Mouse (Mus musculus) CD4-positive, CD25-positive, alpha-beta regulatory T cell, adult 4 months (primary cell): ENCODE results near the gene Ccdc191. TPM values are rescaled to one million over a fixed set of nuclear protein-coding genes. Genes with fewer than 3 reads are reported as not detected.

Experiments
- ATAC-seq: one replicate; pipeline ENCODE4 v1.8.0; 2017
- polyA plus RNA-seq, 2 experiments: library from polyadenylated mRNA; unstranded; fragments of 100-300 nt; shearing (Covaris generic); gene quantifications; one replicate each; pipeline ENCODE4 v1.2.1; 2017

Ccdc191 gene
- 10 to 100 TPM; 15.6 to 17.1 TPM for polyA plus RNA-seq

DNA sequence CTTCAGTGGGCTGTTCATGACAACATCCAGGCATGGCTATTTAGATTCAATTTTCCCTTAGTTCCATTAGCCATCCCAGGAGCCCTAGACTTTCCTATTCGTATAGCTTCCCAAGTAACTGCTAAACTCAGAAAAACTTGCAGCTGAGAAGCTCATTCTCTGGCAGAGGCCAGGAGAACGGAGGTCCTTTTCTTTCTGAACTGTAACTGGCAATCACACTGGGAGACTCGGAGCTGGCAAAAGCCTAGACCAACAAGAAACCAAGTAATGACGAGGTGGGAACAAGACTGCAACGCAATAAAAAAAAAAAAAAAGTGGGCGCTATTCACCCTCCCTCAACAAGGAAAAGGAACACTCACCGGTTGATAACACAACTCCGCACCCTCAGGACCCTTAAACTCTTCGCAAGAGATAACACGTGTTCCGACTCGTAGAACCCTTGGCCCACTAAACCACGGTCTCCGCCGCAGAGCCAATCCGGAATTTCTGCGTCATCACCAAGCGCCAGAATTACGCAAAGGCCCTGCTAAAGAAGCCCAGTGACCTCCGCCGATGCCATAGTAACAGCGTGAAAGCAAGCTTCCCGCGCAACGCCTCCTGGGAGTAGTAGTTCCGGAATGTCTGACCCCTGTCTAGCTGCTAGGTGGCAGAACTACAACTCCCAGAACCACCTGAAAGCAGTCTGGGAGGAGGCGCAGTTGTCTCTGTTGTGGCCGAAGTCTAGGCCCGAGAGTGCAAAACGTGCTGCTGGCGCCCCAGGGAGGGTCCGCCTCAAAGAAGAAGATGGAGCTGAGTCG is at the start of gene Ccdc191:
Ccdc191 (plus strand) TSS at position 593 of the 797 bp plus-strand sequence.
- peak; percentile 98 for ATAC-seq

DNA sequence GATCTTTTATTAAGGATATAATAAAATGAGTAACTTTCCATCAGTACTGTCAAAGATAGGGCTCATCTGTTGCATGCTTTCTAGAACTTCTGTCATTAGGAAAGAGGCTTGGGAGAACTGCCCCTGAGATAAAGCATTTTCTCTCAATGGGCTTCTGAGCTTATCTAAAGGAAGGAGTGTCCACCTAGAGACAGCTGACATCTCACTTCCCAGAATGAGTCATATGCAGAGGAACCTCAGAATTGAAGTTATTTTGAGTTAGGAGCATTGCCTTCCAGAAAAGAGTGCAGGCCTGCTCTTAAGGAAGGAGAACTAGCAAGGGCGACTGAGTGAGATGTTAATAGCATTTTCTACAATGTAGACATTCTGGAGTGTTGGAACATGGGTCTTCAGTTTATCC is 48.4 kb upstream of the Ccdc191 start:
- no peak for ATAC-seq

DNA sequence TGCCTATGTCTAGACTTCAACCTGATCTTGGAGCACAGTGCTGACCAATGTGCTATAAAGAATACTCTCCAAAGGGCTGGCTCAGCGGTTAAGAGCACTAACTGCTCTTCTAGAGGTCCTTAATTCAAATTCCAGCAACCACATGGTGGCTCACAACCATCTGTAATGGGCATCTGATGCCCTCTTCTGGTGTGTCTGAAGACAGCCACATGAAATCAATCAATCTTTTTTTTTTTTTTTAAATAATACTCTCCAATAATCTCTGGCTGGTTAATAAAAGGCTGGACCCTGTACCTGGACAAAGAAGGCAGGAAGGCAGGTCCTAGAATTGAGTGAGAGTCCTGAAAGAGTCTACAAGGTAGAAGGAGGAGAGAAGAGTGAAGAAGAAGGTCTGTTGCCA is 39.8 kb upstream of the Ccdc191 start:
- no peak for ATAC-seq

DNA sequence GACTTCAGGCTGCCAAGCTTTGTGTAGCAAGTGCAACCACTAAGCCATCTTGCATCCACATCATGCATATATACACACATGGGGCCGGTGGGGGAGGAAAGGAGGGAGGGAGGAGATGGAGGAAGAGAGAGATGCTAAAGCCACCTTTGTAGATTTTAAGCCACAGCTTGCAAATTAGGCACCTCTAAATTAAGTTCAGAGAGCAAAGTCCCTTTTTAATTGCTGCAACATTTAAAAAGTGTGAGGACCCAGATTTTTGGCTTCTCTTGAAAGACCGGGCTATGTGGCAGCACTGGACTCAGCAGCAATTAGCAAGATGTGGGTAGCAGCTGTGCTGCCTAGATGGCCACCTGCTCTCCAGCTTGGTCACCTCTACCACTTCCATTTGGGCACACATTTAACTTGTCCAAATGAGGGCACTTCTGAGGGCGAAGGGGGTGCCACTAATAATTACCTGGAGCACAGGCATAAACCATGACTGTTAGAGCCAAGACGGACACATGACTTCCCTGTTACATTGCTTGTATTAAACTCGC is 30.6 kb upstream of the Ccdc191 start:
- ATAC-seq = no peak

DNA sequence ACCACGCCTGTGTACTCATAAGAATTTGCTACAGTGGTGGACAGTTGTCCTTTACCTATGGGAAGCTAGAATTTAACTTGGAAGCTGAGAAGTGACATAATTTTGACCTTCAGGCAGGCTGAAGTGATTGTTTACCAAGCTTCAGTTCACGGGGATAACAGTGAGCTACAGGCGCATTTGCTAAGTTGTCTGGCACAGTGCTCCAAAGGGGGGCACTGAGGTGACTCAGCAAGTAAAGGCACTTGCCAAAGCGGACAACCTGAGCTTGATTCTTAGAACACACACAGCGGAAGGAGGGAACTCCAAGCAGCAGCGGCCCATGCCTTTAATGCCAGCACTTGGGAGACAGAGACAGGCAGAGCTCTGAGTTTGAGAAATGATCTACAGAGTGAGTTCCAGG is 29.0 kb upstream of the Ccdc191 start:
- ATAC-seq = no peak

DNA sequence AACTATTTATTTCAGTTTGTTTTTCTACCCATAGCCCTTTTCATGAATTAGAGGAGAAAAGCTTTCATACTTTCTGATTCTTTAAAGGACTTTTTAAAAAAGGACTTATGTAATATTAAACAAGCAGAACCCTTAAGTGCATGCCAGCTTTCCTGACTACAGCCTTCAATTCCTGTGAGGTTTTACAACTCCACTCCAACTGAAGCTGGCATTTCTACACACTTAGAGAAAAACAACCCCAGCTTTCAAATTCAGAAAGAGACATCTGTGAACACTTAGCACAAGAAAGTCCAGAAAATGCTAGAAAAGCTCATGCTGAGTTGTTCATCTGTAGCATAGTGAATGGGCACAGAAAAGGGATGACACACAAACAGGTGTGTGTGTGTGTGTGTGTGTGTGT is 19.8 kb upstream of the Ccdc191 start:
- ATAC-seq = no peak

DNA sequence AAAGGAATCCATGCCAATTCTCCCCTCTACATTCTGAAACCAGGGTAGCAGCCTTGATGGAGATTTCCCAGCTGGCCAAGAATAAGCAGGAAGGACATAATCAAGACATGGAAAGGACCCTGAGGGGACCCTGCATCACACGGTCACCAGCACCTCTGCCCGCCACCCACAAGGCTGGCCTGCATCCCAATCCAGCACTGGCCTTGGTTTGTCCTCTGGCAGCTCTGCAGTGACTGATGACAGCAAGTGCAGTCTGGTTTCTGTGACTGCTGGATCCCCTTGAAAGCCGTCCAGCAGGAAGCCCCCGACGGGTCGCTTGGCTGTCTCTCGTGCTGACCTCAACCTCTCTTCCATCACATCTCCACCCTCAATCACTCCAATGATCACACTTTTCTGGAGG is 18.2 kb upstream of the Ccdc191 start:
- no peak for ATAC-seq

DNA sequence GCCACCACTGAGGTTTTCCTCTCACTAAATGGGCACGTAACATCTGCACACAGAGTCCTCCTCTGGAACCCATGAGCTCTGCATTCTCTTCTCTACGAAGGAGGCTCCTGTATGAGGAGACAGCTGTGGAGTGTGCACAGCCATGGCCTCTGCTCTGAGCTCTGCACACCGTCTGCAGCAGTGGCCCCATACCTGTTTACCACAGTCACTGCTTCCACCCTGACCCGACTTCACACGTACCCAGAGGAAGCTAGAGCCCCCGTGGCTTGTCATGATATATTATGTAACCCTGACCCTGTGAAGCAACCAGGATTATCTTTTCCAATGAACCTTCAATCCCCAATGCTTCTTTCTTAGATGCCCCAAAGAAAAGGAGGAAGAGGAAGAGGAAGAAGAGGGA is 9.8 kb upstream of the Ccdc191 start:
- ATAC-seq = no peak

DNA sequence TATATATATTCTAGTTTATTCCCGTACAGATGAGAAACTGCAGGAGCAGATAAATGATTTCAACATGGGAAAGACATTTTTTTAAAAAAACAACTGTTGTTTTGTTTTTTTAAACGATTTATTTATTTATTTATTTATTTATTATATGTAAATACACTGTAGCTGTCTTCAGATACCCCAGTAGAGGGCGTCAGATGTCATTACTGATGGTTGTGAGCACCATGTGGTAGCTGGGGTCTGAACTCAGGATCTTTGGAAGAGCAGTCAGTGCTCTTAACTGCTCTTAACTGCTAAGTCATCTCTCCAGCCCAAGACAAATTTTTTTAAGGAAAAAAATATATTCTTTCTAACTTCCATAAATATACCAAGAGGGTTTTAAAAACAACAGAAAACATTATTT is 8.0 kb upstream of the Ccdc191 start:
- no peak for ATAC-seq

DNA sequence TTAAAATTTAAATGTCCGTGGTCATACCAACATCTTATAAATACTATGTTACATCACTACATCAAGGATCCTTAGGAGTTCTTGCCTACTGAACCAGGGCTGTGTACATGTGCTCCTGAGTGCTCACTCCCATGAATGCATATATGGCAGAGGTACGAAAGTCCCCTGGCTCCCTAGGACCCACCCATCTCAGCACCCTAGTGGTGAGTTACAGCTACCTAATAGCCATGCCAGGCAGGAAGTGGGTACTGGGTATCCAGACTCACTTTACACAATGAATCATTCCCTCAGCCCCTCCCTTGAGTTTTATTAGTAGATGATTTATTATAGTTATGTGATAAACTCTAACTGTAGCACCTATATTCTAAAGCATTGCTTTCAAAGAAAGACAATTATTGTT is 7.3 kb upstream of the Ccdc191 start:
- ATAC-seq = peak; percentile 58

DNA sequence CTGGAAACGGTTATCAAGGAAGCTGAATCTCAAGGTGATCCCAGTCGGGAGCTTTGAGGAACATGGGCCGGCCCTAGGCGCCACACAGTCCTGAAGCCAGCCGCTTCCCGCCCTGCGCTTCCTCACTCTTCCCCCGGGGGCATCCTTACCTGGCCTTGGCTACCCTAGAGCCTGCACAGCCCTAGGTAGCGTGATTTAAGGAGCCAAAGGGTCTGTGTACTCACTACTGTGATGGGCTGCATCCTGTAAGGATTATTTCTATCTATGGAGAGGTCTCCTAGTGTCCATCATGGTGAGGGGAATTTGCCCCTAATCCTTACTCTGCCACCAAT is 371 bp downstream of the Ccdc191 start:
- peak; percentile 80 for ATAC-seq

DNA sequence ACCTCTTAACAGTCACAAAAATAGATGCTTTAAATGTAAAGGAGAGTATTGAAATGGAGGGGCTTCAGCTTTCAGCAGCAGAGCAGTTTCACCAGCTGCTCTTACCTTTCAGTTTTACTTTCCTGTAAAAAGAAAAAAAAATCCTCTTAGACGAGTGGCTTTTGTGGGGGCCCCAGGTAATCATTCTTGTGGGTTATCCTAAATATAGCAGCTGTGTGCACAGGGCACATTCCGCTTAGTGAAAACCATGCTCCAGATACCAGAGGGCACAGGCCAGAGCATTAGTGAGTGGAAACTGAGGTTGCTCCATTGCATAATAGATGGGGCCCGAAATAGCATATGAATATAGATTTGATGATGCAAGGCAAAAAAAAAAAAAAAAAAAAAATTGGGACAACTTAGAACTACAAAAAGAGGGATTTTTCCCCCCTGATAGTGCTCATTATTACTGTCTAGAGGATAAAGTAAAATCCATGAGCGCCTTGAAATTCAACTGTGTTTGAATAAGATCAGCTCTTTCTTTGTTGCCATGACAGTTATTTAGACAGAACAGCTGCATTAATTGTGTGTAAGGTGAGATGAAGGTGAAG is 1.2 kb downstream of the Ccdc191 start:
- ATAC-seq = no peak

DNA sequence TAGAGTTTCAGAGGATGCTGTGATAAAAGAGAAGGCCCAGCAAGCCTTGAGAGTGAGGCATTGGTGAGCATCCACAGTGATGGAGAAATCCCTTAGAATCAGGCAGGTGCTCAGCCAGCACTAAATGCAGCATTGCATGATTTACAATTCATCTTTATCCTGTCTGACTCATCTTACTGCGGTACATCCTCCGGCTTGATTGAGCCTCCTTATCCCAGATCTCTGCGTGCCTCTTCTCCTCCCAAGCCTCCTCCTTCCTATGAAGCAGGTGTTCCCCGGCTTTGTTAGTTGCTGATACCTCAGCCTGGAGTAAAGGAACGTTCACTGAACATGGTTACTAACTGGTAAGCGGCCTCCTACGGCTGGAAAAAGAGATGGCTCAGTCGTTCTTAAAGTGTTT is 4.9 kb downstream of the Ccdc191 start:
- no peak for ATAC-seq

DNA sequence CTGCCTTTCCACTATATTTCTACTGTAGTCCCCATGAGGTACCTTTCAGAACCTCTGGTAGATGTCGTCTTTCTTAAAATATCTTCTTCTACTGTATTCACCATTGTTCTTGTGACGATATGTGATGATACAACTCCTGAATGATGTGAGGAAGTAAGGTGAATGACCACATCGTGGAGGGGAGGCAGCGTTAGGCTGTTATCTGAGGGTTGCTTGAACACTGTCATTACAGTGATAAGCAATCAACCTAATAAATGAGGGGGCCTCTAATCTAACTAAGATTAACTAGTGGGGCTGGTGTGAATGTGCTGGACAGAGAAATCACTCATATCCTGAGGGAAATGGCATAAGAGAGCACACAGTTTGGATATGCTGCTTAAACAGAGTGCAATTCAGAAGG is 10.5 kb downstream of the Ccdc191 start:
- ATAC-seq = no peak

DNA sequence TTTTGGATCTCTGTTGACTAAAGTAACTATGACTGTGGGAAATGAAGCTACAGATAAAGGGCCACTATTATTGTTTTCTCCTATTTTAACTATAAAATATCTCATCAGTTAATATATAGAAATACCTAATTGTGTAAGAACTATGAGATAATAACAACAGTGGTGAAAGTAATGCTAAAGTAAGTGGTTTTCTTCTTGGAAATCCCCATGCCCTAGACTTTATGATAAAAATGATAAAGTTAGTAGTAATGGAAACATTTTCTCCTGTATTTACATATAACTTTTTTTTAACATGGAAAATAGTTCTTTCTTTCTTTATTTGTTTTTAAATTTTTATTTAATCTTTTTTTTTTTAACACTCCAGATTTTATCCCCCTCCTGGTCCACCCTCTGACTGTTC is 11.0 kb downstream of the Ccdc191 start:
- peak; percentile 58 for ATAC-seq

DNA sequence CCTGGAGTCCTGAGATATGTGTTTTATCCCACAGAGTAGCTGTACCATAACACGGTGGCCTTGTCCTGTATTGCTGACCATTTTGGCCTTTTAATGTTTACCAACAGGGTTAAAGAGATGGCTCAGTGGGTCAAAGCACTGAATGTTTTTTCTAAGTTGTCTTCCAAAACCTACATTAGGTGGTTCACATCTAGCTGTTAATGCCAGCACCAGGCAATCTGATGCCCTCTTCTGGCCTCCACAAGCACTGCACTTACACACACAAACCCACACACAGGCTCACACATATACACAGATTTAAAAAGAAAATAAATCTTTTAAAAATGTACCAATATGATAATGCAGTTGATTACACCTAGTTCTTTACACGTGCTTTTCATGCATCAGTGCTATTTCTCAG is 19.3 kb downstream of the Ccdc191 start:
- no peak for ATAC-seq

DNA sequence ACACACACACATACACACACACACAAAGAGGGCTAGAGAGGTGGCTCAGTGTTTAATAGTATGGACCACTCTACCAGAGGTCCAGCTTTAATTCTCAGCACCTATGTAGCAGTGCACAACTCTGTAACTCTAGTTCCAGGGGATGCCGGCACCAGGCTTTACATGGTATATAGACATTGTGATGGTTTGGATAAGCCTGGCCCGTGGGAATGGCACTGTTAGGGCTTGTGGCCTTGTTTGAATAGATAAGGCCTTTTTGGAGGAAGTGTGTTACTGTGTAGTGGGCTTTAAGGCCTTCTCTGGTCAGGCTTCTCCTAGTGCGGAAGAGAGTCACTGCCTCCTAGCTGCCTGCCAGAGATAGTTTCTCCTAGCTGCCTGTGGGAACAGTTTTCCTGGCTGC is 29.3 kb downstream of the Ccdc191 start:
- no peak for ATAC-seq

DNA sequence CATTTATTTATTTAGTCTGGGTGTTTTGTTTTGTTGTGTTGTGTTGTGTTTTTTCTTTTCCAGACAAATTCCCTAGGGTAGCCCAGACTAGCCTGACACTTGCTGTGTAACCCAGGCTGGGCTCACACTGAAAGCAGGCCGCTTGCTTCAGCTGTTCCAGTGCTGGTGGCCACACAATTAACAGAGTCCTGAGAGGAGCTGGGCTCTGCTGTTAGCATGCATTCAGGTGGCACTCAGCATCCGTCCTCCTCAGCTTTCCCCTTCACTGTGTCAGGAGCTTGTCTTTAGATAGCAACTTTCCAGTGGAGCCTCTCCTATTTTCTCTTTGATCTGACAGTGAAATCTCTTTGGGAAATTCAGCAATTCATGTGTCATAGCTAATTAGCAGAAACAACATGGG is 32.4 kb downstream of the Ccdc191 start:
- no peak for ATAC-seq

DNA sequence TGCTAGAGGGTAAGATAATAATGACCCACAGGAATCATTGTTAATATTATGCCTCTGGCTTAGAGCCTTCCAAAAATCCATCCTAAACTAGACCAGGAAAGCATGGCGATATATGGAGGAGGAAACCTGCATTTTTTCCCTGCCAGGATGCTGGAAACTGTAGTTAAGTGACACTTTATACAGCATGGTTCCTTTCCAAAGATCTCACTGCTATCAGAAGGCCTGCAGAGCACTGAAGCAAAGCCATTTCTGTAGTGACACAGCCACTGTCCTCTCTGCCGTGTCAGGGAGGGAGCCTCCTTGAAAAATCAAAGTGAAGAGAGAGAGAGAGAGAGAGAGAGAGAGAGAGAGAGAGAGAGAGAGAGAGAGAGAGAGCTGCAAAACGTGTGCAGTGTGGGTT is 33.0 kb downstream of the Ccdc191 start:
- ATAC-seq = no peak

DNA sequence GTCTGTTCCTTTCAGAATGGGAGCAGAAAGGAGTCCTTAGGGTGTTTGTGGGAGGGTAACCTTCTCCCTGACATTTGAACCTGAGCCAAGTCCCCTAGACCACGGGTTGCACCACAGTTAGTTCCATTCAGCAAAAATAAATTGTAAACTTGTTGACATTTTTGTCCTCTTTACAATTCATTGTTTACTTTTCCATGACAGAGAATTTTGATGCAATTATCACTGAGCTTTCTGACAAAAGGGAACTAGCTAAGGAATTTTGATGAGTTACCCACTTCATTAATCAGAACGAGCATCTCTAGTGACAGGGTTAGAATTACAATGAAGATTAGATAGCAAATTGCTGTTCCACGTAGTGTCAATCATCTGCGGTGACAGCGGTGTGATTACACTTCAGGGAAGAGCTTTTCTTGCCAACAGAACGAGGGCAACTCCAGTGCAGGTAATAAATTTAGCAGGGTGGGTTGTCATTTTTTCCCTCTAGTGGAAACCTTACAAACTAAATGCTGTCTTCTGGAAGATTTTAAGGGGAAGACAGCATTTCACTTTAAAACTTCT is 35.5 kb downstream of the Ccdc191 start:
- no peak for ATAC-seq

DNA sequence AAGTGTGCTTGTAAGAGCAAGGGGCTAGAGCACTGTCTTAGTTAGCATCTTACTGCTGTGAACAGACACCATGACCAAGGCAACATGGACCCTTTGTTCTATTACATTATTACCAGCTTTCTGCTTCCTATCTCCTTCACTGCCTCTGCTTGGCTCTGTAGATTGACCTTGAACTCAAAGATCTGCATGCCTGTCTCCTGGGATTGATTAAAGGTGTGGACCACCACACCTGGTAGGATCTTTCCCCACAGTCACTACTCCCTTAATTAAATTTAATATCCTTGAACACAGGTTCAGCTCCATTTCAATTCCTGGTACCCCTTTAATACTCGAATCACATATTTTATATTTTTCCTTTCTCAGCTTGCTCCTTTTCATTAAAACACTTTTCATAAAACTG is 36.2 kb downstream of the Ccdc191 start:
- ATAC-seq = no peak

DNA sequence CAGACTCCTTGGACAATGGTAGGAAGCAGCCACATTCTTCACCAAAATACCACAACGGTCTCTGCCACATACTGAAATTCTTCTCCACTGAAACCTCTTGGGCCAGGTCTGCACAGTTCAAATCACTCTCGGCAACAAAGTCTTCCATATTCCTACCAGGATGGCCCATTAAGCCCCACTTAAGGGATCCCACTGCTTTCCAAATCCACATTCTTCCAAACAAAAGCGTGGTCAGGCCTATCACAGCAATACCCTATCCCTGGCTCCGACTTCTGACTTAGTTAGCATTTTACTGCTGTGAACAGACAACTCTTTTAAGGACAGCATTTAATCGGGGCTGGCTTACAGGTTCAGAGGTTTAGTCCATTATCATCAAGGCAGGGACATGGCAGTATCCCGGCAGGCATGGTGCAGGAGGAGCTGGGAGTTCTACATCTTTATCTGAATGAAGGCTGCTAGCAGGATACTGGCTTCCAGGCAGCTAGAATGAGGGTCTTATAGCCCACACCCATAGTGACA is 36.8 kb downstream of the Ccdc191 start, which contains the start of gene Qtrt2:
Qtrt2 (minus strand) TSS at position 469 of the 519 bp plus-strand sequence.
- ATAC-seq = no peak

DNA sequence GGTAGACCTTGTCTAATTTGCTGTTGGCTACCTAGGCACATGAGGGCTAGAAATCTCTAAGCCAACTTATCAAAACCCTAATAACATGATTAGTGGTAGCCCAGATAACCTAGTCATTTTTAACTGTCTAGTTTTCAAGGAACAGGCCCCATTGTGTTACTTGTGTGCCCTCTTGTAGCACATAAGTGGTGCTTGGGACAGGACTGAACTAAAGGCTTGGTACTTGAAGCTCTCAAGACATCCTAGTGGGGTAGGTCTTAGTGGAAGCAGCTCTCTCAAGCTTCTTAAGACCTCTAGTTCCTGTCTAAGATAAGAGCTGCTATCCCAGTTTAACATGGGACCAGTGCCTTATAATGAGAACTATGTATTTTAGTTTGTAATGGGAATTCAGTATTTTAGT is 41.0 kb downstream of the Ccdc191 start:
- no peak for ATAC-seq

DNA sequence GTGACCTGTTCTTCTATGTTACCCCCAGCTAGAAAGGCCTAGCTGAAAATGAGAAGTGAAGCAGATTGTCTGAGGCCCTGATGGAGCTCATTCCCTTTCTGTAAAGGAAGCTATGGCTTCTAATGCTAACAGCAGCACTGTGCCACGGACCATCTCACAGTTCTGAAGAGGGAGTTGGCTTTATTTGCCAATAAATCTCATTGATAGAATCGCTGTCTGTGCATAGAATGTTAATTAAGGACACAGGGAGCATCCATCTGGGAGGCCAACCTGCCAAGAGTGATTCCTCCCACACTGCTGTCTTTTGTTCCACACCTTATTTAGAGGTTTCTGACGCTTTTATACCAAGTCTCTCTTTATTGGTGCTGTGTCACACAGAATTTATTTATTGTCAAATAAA is 41.9 kb downstream of the Ccdc191 start:
- no peak for ATAC-seq
